Mouse (Mus musculus) B cell, adult 62 days (primary cell): ENCODE results near the gene Gbp7. TPM values are rescaled to one million over a fixed set of nuclear protein-coding genes. Genes with fewer than 3 reads are reported as not detected.

Experiments
- total RNA-seq: library from RNA; stranded (reverse); gene quantifications from 4 replicates; pipeline ENCODE4 v1.2.4, GENCODE M21; 2023

Gbp7 gene
- 14.8 to 17.6 TPM (median 15.5 TPM) in 4 replicates for total RNA-seq

DNA sequence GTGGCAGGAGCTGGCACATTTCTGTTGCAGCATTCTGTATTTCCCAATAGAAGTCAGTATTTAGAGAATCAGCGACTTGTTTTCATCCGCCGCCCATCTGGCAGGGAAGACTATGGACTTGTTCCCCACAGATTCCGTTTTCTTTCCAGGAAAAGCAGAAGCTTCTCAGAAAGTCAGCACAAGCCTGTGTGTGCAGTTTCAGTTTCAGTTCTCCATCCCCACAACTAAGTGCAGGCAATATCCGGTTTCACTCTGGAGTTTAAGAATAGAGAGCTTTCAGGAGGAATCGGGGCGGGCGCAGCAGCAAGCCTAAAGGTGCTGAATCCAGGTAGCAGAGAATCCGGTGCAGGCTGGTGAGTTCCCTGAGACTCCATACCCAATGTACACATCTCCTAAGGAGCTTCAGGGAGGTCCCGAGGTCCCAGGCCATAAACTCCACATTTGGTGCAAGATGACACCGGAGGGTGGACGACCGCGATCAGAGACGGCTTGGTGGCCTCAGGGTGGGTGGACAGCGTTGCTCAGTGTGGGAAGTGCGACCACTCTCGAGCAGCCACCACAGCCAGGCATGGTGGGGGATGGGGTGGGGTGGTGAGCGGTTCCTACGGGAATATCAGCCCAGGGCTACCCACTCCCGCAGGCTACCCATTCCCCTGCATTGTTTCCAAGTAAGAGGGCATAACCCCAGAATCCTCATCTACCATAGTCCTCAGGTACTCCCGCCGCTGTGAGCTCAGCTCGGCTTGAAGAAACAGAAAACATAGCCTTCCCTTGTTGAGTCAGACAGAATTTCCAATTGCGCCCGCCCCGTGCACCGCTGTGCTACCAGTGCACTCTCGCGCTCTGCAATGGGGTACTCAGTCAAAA lies at the start of gene Gbp7:
Gbp7 (plus strand) TSS at position 256 of the 867 bp plus-strand sequence.

DNA sequence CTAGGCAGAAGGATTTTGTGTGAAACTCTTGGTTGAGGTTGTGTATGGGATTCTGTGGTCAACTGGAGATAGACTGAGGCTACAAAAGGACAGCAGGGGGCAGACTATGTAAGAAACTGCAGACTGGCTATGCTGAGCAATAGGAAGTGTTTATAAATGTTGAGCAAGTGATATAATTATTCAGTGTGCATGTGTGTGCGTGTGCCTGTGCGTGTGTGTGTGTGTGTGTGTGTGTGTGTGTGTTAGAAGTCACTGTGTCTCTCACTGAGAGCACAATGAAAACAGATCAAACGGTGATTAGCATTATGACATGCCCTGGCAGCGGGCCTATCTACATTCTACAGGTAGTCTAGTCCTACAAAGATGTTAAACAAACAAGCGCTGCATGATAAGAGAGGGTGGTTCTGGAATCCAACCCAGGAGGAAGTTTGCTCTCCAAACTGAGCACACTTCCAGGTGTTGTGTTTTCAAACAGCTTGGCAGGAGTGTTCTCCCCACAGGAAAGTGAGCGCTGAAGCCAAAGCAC lies 36.5 kb upstream of the Gbp7 start, which contains the start of gene Gbp5:
Gbp5 (plus strand) TSS at position 443 of the 526 bp plus-strand sequence.

DNA sequence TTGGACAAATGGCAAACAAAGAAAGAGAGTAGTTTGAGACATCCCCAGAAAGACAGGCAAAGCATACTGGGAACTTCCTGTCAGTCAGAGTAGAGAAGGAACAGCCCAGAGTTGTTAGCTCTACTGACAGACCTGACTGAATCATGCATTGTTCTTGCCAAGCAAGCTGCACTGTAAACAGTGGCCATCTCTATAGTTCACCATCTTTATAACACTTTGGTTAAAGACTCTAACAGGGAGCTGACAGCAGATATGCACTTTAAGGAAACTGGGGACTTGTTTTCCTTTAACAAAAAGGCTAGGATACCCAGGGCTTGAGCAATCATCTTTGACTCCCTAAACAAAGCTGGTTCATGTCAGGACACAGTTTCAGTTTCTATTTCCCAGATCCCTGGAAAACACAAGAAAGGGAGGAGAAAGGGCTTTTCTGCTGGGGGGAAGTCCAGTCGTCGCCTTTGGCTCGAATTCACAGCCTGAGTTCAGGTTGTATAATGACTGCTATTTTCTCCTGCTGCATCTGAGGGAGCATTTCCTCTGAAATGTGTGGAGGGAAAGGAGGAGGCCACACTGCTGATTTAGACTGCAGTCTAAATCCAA lies 29.6 kb downstream of the Gbp7 start, which contains the start of gene Gbp3:
Gbp3 (plus strand) TSS at position 395 of the 597 bp plus-strand sequence.

DNA sequence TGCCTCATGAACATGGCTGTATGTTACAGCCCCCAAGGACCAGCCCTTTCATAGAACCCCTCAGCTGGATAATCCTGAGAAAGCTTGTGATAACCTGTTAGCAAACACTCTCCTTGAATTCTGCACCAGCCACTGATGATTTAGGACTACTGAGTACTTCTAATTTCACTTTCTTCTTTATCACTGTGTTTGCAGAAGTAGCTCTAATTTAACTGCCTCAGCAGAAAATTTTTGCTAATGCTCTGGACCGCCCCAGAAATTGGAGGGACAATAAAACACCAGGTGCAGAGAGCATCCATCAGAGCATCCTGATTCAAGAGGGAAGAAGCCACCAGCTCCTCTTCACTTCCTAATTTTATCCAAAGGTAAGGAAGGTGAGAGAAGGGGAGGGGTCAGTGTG lies 64.4 kb downstream of the Gbp7 start, which contains the start of gene Gbp2b:
Gbp2b (plus strand) TSS at position 301 of the 400 bp plus-strand sequence.

Other genes with a start within 250 kb of the Gbp7 start
- gene Pdlim5, start 134.6 kb upstream of the Gbp7 start, total RNA-seq, result 33.5 to 45.4 TPM (median 41.9 TPM) in 4 replicates
- 24.1 to 31.9 TPM (median 28.4 TPM) in 4 replicates for gene Gbp5, start 36.4 kb upstream of the Gbp7 start, total RNA-seq
- 41.4 to 45.1 TPM (median 43.7 TPM) in 4 replicates for gene Gbp3, start 29.7 kb downstream of the Gbp7 start, total RNA-seq
- 0.26 TPM in 1 of 4 replicates, not detected in the others for gene Gbp2b, start 64.5 kb downstream of the Gbp7 start, total RNA-seq
- 7.1 to 9.7 TPM (median 7.4 TPM) in 4 replicates for gene Gbp2, start 90.3 kb downstream of the Gbp7 start, total RNA-seq
- 5.1 to 8.9 TPM (median 6.8 TPM) in 4 replicates for gene Kyat3, start 170.7 kb downstream of the Gbp7 start, total RNA-seq
- gene Gtf2b, start 234.7 kb downstream of the Gbp7 start, total RNA-seq, result 101 to 117 TPM (median 102 TPM) in 4 replicates